14 mouse cellular contexts compared by ENCODE assay signal in genomic region chr16:32887996-32888395, GRCm38 (mm10). TPM values are rescaled to one million over a fixed set of nuclear protein-coding genes. Genes with fewer than 3 reads are reported as not detected.
DNase-seq lines count a peak whose midpoint lies in the region; TF ChIP-seq lines count a peak whose summit lies in the region.
"Had no signal": no experiment of that assay in that cellular context is flagged by ENCODE, and none has a peak within 500 bp of the region (broad histone marks: within the 10 kb centered on the region; RNA-seq: fewer than 3 reads in every experiment).

No protein-coding gene starts in this region.

- H3K36me3 ChIP-seq in liver, adult 2 months (ENCODE audit: control insufficient read depth, insufficient read depth, low read length): peaks cover 28% of the 10 kb centered on the region

- peaks cover 4% of the 10 kb centered on the region; the same call in 1 of the 2 replicates for H3K79me2 ChIP-seq in liver, adult 2 months (ENCODE audit: control insufficient read depth, insufficient read depth, low read length)

- no peak overlapping the region for H3K27ac ChIP-seq in cerebellum, adult 2 months (ENCODE audit: insufficient read depth, low read length)
- H3K27ac ChIP-seq in liver, adult 2 months (replicated peaks; ENCODE audit: insufficient read depth, low read depth, low read length): no peak overlapping the region
- H3K27ac ChIP-seq: liver, embryonic 13.5 days had no signal

- no peak overlapping the region for H3K9ac ChIP-seq in liver, adult 2 months (ENCODE audit: low read depth, low read length)
- H3K9ac ChIP-seq: liver, embryonic 13.5 days had no signal

- no peak overlapping the region for H3K4me3 ChIP-seq in cerebellum, adult 2 months (replicated peaks; ENCODE audit: insufficient read depth, low read depth, low read length)
- H3K4me3 ChIP-seq in liver, adult 2 months (ENCODE audit: insufficient read depth, low read depth, low read length): no peak overlapping the region
- H3K4me3 ChIP-seq: liver, embryonic 13.5 days; megakaryocyte, embryonic 14.5 days; myocyte had no signal

- TF ChIP-seq CTCF in cerebellum, adult 2 months (IDR thresholded peaks at IDR 0.05; ENCODE audit: borderline replicate concordance, insufficient read depth, low read depth, low read length): peak; percentile 32; the same call in 1 of the 2 replicates
- peak; percentile 44; the same call in 1 of the 2 replicates for TF ChIP-seq CTCF in liver, adult 2 months (IDR thresholded peaks at IDR 0.05; ENCODE audit: low read depth, low read length)

- DNase-seq in cerebellum, adult 2 months: no peak
- no peak for DNase-seq in cerebellum, adult 11-12 months
- DNase-seq in liver, adult 2 months (ENCODE audit: extremely low read depth, low read depth, low spot score): peak; percentile 29
- DNase-seq in liver: no peak
- DNase-seq in 416B (ENCODE audit: low read depth): peak; percentile 63
- DNase-seq in T-cell, adult 2 months (ENCODE audit: low spot score): peak; percentile 11
- no peak for DNase-seq in adipocyte (ENCODE audit: low spot score)
- DNase-seq in spleen, adult 18-20 months: no peak
- DNase-seq: embryo, embryonic 11 days; kidney, postnatal 25 days; liver, embryonic 13.5 days; right cerebral cortex, postnatal 4 days had no signal

- H3K4me1 ChIP-seq in cerebellum, adult 2 months (ENCODE audit: control insufficient read depth, insufficient read depth, low read length): no peaks in the 10 kb centered on the region
- H3K4me1 ChIP-seq in liver, adult 2 months (ENCODE audit: control insufficient read depth, insufficient read depth, low read length): peaks cover 1% of the 10 kb centered on the region; the same call in 1 of the 2 replicates
- H3K4me1 ChIP-seq: liver, embryonic 13.5 days had no signal

- WGBS in cerebellum, adult 2 months: 88% methylated on average over 7 of the region's 7 CpGs
- 91% methylated on average over 7 of the region's 7 CpGs for WGBS in liver, adult 2 months

- no peaks in the 10 kb centered on the region for H3K27me3 ChIP-seq in cerebellum, adult 2 months (ENCODE audit: control insufficient read depth, insufficient read depth, low read length)
- no peaks in the 10 kb centered on the region for H3K27me3 ChIP-seq in liver, adult 2 months (ENCODE audit: control insufficient read depth, insufficient read depth, low read length)
- H3K27me3 ChIP-seq: liver, embryonic 13.5 days; megakaryocyte, embryonic 14.5 days had no signal

- no peak for TF ChIP-seq POLR2A in cerebellum, adult 2 months (IDR thresholded peaks at IDR 0.05; ENCODE audit: borderline replicate concordance, insufficient read depth, low read length)
- no peak for TF ChIP-seq POLR2A in liver, adult 2 months (IDR thresholded peaks at IDR 0.05; ENCODE audit: extremely low read depth, insufficient read depth, low read length)

RNA-seq across cellular contexts. Expression of gene Rubcn, which starts 10.4 kb away (rescaled TPM):
- polyA plus RNA-seq in cerebellum, adult 2 months (2012; rRNA removed): 71.9 and 73.4 TPM in 2 replicates
- total RNA-seq in liver, adult 2 months (2014; rRNA removed): 12.6 and 16.8 TPM in 2 replicates
- 15.0 and 17.0 TPM in 2 replicates for polyA plus RNA-seq in liver, adult 2 months (2012; rRNA removed)

RNA-seq across cellular contexts. Expression of gene Fyttd1, which starts 10.7 kb away (rescaled TPM):
- 52.5 and 53.7 TPM in 2 replicates for polyA plus RNA-seq in cerebellum, adult 2 months (2012; rRNA removed)
- 20.6 and 21.4 TPM in 2 replicates for total RNA-seq in liver, adult 2 months (2014; rRNA removed)
- polyA plus RNA-seq in liver, adult 2 months (2012; rRNA removed): 4.7 and 5.3 TPM in 2 replicates

RNA-seq across cellular contexts. Expression of gene Lrch3, which starts 25.9 kb away (rescaled TPM):
- 56.1 and 56.7 TPM in 2 replicates for polyA plus RNA-seq in cerebellum, adult 2 months (2012; rRNA removed)
- total RNA-seq in liver, adult 2 months (2014; rRNA removed): 9.8 and 11.3 TPM in 2 replicates
- polyA plus RNA-seq in liver, adult 2 months (2012; rRNA removed): 3.7 and 5.3 TPM in 2 replicates

Comparison
In these comparisons a context has a peak if more than half of its experiments do, and no peak if none do; other contexts are left out.
1. DNase-seq: peak in liver, adult 2 months (single experiment), 416B (single experiment) and T-cell, adult 2 months (single experiment); none in cerebellum, adult 2 months (0 of 2), cerebellum, adult 11-12 months (single experiment), liver (single experiment), adipocyte (single experiment) and spleen, adult 18-20 months (0 of 2).